Comparison of ENCODE assay signal across 10 mouse cellular contexts in the genomic region with DNA sequence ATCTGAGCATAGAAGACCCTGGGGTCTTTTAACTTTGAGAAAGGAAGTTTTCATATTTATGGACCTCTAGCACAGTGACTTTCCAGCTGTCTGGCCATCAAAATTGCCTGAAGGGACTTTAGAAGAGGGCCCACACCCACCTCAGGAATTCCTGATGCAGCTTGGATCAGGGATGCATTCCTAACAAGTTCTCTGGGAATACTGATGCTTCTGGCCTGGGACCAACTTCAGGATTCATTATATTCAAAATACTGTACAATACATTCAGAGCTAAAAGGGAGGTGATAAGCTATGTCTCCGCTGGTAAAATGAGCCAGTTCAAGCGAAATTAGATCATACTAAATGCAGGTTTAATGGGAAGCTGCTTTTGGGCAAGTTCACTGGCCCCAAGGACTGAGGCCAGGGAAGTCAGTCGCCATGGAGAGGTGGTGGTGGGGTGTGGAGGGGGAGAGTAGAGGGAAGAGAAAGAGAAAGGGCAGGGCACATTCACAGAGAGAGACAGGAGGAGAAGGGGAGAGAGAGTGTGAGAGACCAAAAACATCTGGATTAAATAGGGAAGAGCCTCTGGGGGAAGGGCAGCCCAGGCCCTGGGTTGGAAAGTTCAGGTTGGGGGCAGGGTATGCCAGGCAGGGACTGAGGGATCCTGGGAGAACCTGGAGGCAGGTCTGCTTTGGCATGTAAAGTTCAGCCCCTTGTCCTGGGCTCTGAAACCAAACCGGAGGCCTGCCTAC. TPM values are rescaled to one million over a fixed set of nuclear protein-coding genes. Genes with fewer than 3 reads are reported as not detected.
DNase-seq lines count a peak whose midpoint lies in the region; ATAC-seq and TF ChIP-seq lines count a peak whose summit lies in the region.
"Had no signal": no experiment of that assay in that cellular context is flagged by ENCODE, and none has a peak within 500 bp of the region (broad histone marks: within the 10 kb centered on the region; RNA-seq: fewer than 3 reads in every experiment).

No protein-coding gene starts in this region.

- no peak overlapping the region for H3K4me3 ChIP-seq in kidney, embryonic 16.5 days (ENCODE audit: low read length)
- H3K4me3 ChIP-seq in ES-E14 (ENCODE audit: insufficient read depth in 1 of 2, low read depth in 1 of 2, low read length in 2 of 2, poor library complexity in 1 of 2, severe bottlenecking in 1 of 2), result no peak overlapping the region
- no peak overlapping the region for H3K4me3 ChIP-seq in embryonic facial prominence, embryonic 12.5 days
- no peak overlapping the region for H3K4me3 ChIP-seq in limb, embryonic 15.5 days
- H3K4me3 ChIP-seq in forebrain, embryonic 15.5 days, result no peak overlapping the region
- H3K4me3 ChIP-seq: heart, embryonic 13.5 days; megakaryocyte, embryonic 14.5 days had no signal

- H3K4me2 ChIP-seq in kidney, embryonic 16.5 days (replicated peaks; ENCODE audit: low read depth, low read length), result no peak overlapping the region
- no peak overlapping the region for H3K4me2 ChIP-seq in embryonic facial prominence, embryonic 12.5 days (replicated peaks)
- 0 out of 2 replicates have a peak overlapping the region, but pooled peaks have one; percentile 5 for H3K4me2 ChIP-seq in limb, embryonic 15.5 days
- H3K4me2 ChIP-seq in forebrain, embryonic 15.5 days (replicated peaks), result no peak overlapping the region
- H3K4me2 ChIP-seq: heart, embryonic 13.5 days had no signal

- no peak overlapping the region for H3K9ac ChIP-seq in kidney, embryonic 16.5 days (replicated peaks; ENCODE audit: low read length)
- H3K9ac ChIP-seq in ES-E14 (ENCODE audit: insufficient read depth, low read depth, low read length, poor library complexity, severe bottlenecking), result no peak overlapping the region
- no peak overlapping the region for H3K9ac ChIP-seq in embryonic facial prominence, embryonic 12.5 days
- no peak overlapping the region for H3K9ac ChIP-seq in limb, embryonic 15.5 days
- no peak overlapping the region for H3K9ac ChIP-seq in forebrain, embryonic 15.5 days (replicated peaks)
- H3K9ac ChIP-seq: heart, embryonic 13.5 days had no signal

- H3K27ac ChIP-seq in kidney, embryonic 16.5 days (ENCODE audit: low read length), result 0 out of 2 replicates have a peak overlapping the region, but pooled peaks have one; percentile 10
- H3K27ac ChIP-seq in ES-E14 (ENCODE audit: insufficient read depth, low read depth, low read length, poor library complexity, severe bottlenecking), result peak overlapping the region; percentile 54
- peak overlapping the region; percentile 30; the same call in 1 of the 2 replicates for H3K27ac ChIP-seq in embryonic facial prominence, embryonic 12.5 days
- H3K27ac ChIP-seq in limb, embryonic 15.5 days, result no peak overlapping the region
- H3K27ac ChIP-seq in forebrain, embryonic 15.5 days (replicated peaks), result no peak overlapping the region
- H3K27ac ChIP-seq: heart, embryonic 13.5 days had no signal

- in situ Hi-C loops in ES-E14 (cut with MboI; ENCODE audit: low sequenced_read_pairs in 2 of 2, unreplicated experiment in 2 of 2), result no loop called here

- no peak for DNase-seq in kidney, adult 8-10 months
- peak; percentile 35 for DNase-seq in ES-E14 (ENCODE audit: low read depth, low spot score)
- DNase-seq in layer of hippocampus, adult 18-20 months (ENCODE audit: low spot score in 2 of 2), result no peak
- no peak for DNase-seq in layer of hippocampus, postnatal 10 days (ENCODE audit: low spot score in 2 of 2)

- peak; percentile 77 for ATAC-seq in kidney, embryonic 16.5 days (ENCODE audit: low FRiP score, low TSS enrichment)
- ATAC-seq in embryonic facial prominence, embryonic 12.5 days (ENCODE audit: insufficient number of reproducible peaks, insufficient read depth, low FRiP score, low TSS enrichment), result 0 out of 2 replicates have a peak, but pooled peaks have one; percentile 52
- ATAC-seq in limb, embryonic 15.5 days (ENCODE audit: insufficient number of reproducible peaks, low FRiP score, low TSS enrichment, low read depth), result peak; percentile 63; the same call in 1 of the 2 replicates
- no peak for ATAC-seq in forebrain, embryonic 15.5 days (replicated peaks)

- WGBS in kidney, embryonic 16.5 days, result 28% methylated on average over 4 of the region's 4 CpGs
- WGBS in embryonic facial prominence, embryonic 12.5 days, result 17% methylated on average over 4 of the region's 4 CpGs
- WGBS in limb, embryonic 15.5 days, result 17% methylated on average over 4 of the region's 4 CpGs
- 40% methylated on average over 4 of the region's 4 CpGs for WGBS in forebrain, embryonic 15.5 days

- H3K27me3 ChIP-seq in kidney, embryonic 16.5 days (ENCODE audit: insufficient read depth, low read length), result no peaks in the 10 kb centered on the region
- H3K27me3 ChIP-seq in embryonic facial prominence, embryonic 12.5 days, result no peaks in the 10 kb centered on the region
- no peaks in the 10 kb centered on the region for H3K27me3 ChIP-seq in limb, embryonic 15.5 days
- no peaks in the 10 kb centered on the region for H3K27me3 ChIP-seq in forebrain, embryonic 15.5 days
- H3K27me3 ChIP-seq: heart, embryonic 13.5 days; megakaryocyte, embryonic 14.5 days had no signal

- H3K9me3 ChIP-seq in kidney, embryonic 16.5 days (ENCODE audit: low read length), result no peaks in the 10 kb centered on the region
- no peaks in the 10 kb centered on the region for H3K9me3 ChIP-seq in ES-E14 (ENCODE audit: control insufficient read depth, insufficient read depth, low read depth, low read length)
- H3K9me3 ChIP-seq in embryonic facial prominence, embryonic 12.5 days, result no peaks in the 10 kb centered on the region
- H3K9me3 ChIP-seq in limb, embryonic 15.5 days, result no peaks in the 10 kb centered on the region
- H3K9me3 ChIP-seq in forebrain, embryonic 15.5 days, result no peaks in the 10 kb centered on the region
- H3K9me3 ChIP-seq: heart, embryonic 13.5 days; megakaryocyte, embryonic 14.5 days had no signal

- peaks cover 17% of the 10 kb centered on the region for H3K4me1 ChIP-seq in kidney, embryonic 16.5 days (ENCODE audit: insufficient read depth, low read length)
- H3K4me1 ChIP-seq in ES-E14 (ENCODE audit: control insufficient read depth in 2 of 2, insufficient read depth in 2 of 2, low read length in 2 of 2, poor library complexity in 1 of 2), result peaks cover 13 to 19% of the 10 kb centered on the region in 2 experiments
- H3K4me1 ChIP-seq in embryonic facial prominence, embryonic 12.5 days, result peaks cover 20% of the 10 kb centered on the region
- peaks cover 27% of the 10 kb centered on the region for H3K4me1 ChIP-seq in limb, embryonic 15.5 days
- 0 out of 2 replicates have a peak, but pooled peaks cover 4% of the 10 kb centered on the region for H3K4me1 ChIP-seq in forebrain, embryonic 15.5 days

- H3K36me3 ChIP-seq in kidney, embryonic 16.5 days (ENCODE audit: insufficient read depth, low read length), result no peaks in the 10 kb centered on the region
- no peaks in the 10 kb centered on the region for H3K36me3 ChIP-seq in ES-E14 (ENCODE audit: control insufficient read depth, insufficient read depth, low read length, poor library complexity, severe bottlenecking)
- H3K36me3 ChIP-seq in embryonic facial prominence, embryonic 12.5 days, result no peaks in the 10 kb centered on the region
- no peaks in the 10 kb centered on the region for H3K36me3 ChIP-seq in limb, embryonic 15.5 days
- no peaks in the 10 kb centered on the region for H3K36me3 ChIP-seq in forebrain, embryonic 15.5 days
- H3K36me3 ChIP-seq: heart, embryonic 13.5 days had no signal

TF ChIP-seq in ES-E14, 5 proteins besides CTCF, POLR2A, EP300 and RAD21:
- no peak for TF ChIP-seq MAFK (IDR thresholded peaks at IDR 0.05; ENCODE audit: insufficient read depth, low read depth, low read length)
- peak; percentile 61 for TF ChIP-seq CHD2 (IDR thresholded peaks at IDR 0.05; ENCODE audit: low read depth, low read length)

RNA-seq across cellular contexts. Expression of gene Cers6, which starts 24.7 kb away (rescaled TPM):
- 29.2 and 34.9 TPM in 2 replicates for polyA plus RNA-seq in kidney, embryonic 16.5 days (2015; fragmentation: Nextera tagmentation; extraction: Ambion mirVana)
- 30.9 and 33.6 TPM in 2 replicates for total RNA-seq in ES-E14 (2012; rRNA removed)
- polyA plus RNA-seq in embryonic facial prominence, embryonic 12.5 days (2016; fragmentation: Nextera tagmentation; extraction: Ambion mirVana), result 31.4 and 32.5 TPM in 2 replicates
- 24.3 and 27.6 TPM in 2 replicates for polyA plus RNA-seq in limb, embryonic 15.5 days (2015; fragmentation: Nextera tagmentation; extraction: Ambion mirVana)
- total RNA-seq in layer of hippocampus, adult 18-20 months (2021), result 10 to 100 TPM; 91.3 to 95.4 TPM
- total RNA-seq in layer of hippocampus, postnatal 10 days (2021), result 10 to 100 TPM; 70.5 to 77.3 TPM
- polyA plus RNA-seq in forebrain, embryonic 15.5 days (2015; fragmentation: Nextera tagmentation; extraction: Ambion mirVana), result 55.0 and 60.0 TPM in 2 replicates

Comparison
In these comparisons a context has a peak if more than half of its experiments do, and no peak if none do; other contexts are left out.
1. H3K27ac ChIP-seq: peak in kidney, embryonic 16.5 days (single experiment), ES-E14 (single experiment) and embryonic facial prominence, embryonic 12.5 days (single experiment); none in limb, embryonic 15.5 days (single experiment) and forebrain, embryonic 15.5 days (single experiment).